Mouse (Mus musculus) heart, adult 2 months (tissue): ENCODE results near the gene Banf1. TPM values are rescaled to one million over a fixed set of nuclear protein-coding genes. Genes with fewer than 3 reads are reported as not detected.

ENCODE experiments used
- DNase-seq, 2 experiments: peaks; one replicate each; pipeline ENCODE4 v3.0.0; 2021
- H3K27ac ChIP-seq: fragments of 200-600 bp; 2 replicates; pipeline ENCODE4 v1.8.1; 2022
- H3K27me3 ChIP-seq: fragments of 200-500 bp; 2 replicates; pipeline ENCODE4 v1.6.1; 2012; ENCODE audit warnings: mild to moderate bottlenecking, low read length, inconsistent platforms, mixed read lengths; ENCODE audit not compliant: control insufficient read depth, insufficient read depth
- H3K36me3 ChIP-seq: fragments of 200-500 bp; 2 replicates; pipeline ENCODE4 v1.6.1; 2012; ENCODE audit warnings: low read length, inconsistent platforms; ENCODE audit not compliant: control insufficient read depth, insufficient read depth
- H3K4me1 ChIP-seq: fragments of 200-500 bp; 2 replicates; pipeline ENCODE4 v1.6.1; 2011; ENCODE audit warnings: low read length; ENCODE audit not compliant: control insufficient read depth, insufficient read depth
- H3K4me3 ChIP-seq: fragments of 200-600 bp; 2 replicates; pipeline ENCODE4 v1.8.1; 2022
- H3K79me2 ChIP-seq: fragments of 200-500 bp; replicated peaks from 2 replicates; pipeline ENCODE4 v1.6.1; 2012; ENCODE audit warnings: mild to moderate bottlenecking, inconsistent platforms, low read length, moderate library complexity, mixed read lengths; ENCODE audit not compliant: control insufficient read depth, insufficient read depth
- H3K9ac ChIP-seq: fragments of 200-500 bp; 2 replicates; pipeline ENCODE4 v1.6.1; 2012; ENCODE audit warnings: low read depth, mild to moderate bottlenecking, control low read depth, inconsistent platforms, low read length, mixed read lengths
- CTCF ChIP-seq: fragments of 200-600 bp; IDR thresholded peaks from 2 replicates; pipeline ENCODE4 v1.8.1; 2022; ENCODE audit warnings: antibody characterized with exemption, mild to moderate bottlenecking, moderate library complexity
- EP300 ChIP-seq: fragments of 200-500 bp; IDR thresholded peaks from 2 replicates; pipeline ENCODE4 v1.6.1; 2011; ENCODE audit warnings: low read depth, low read length, control low read depth; ENCODE audit not compliant: insufficient read depth
- POLR2A ChIP-seq: fragments of 200-500 bp; IDR thresholded peaks from 2 replicates; pipeline ENCODE4 v1.6.1; 2011; ENCODE audit warnings: mild to moderate bottlenecking, low read depth, low read length, control low read depth; ENCODE audit not compliant: insufficient read depth
- WGBS: fragments of 180-500 bp; shearing (Covaris S2); methylation state at CpG from one replicate; pipeline ENCODE4 v1.1.7; 2018; 5-methylcytosine and 5-hydroxymethylcytosine counted together
- intact Hi-C: fragments of 180-260 bp; cut with DNase I; formaldehyde crosslinking; loops from one replicate; pipeline ENCODE4 v1.15.1; 2025
- polyA plus RNA-seq: library from polyadenylated mRNA; depleted of rRNA; stranded (reverse); fragments of >200 nt; gene quantifications from 2 replicates; pipeline ENCODE4 v1.2.3, GENCODE M21; 2012
- total RNA-seq, 2 experiments: library from RNA; stranded (reverse); gene quantifications; 2 replicates each; pipeline ENCODE4 v1.2.3; 2021

The Banf1 gene
- total and polyA plus RNA-seq, 3 experiments = 113 to 148 (median 133) TPM

GRCm38 (mm10) chr19:5374177-5374576, 7.2 kb upstream of the Banf1 start:
- no peak for DNase-seq
- TF ChIP-seq CTCF (no peak), EP300 (no peak), POLR2A (no peak)
- WGBS = 67% methylated on average over 4 of the region's 4 CpGs
- no peak overlapping the region for H3K4me3 ChIP-seq
- intact Hi-C loops = no loop called here
- no peaks in the 10 kb centered on the region for H3K4me1 ChIP-seq
- H3K27ac ChIP-seq = no peak overlapping the region
- no peaks in the 10 kb centered on the region for H3K79me2 ChIP-seq
- no peaks in the 10 kb centered on the region for H3K36me3 ChIP-seq
- H3K27me3 ChIP-seq = no peaks in the 10 kb centered on the region
- H3K9ac ChIP-seq = no peak overlapping the region

DNA sequence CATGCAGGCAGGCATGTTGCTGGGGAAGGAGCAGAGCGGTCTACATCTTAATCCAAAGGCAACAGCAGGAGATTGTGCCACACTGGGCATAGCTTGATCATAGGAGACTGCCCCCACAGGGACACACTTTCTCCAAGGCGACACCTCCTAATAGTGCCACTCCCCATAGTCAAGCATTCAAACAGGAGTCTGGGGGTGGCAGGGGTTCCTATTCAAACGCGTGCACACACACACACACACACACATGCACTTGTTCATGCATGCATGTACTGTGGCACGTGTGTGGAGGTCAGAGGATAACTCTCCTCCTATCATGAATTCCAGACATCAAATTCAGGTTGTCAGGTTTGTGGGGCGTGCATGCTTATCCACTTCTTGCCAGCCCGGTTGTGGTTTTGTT, 5.8 kb upstream of the Banf1 start:
- H3K79me2 ChIP-seq = no peaks in the 10 kb centered on the region
- H3K4me1 ChIP-seq = peaks cover 3% of the 10 kb centered on the region; the same call in 1 of the 2 replicates
- no peak overlapping the region for H3K4me3 ChIP-seq
- WGBS = 89% methylated on average over 7 of the region's 7 CpGs
- H3K27ac ChIP-seq = no peak overlapping the region
- TF ChIP-seq CTCF = no peak
- TF ChIP-seq EP300 = no peak
- no peak for TF ChIP-seq POLR2A
- no peaks in the 10 kb centered on the region for H3K36me3 ChIP-seq
- H3K9ac ChIP-seq = no peak overlapping the region
- intact Hi-C loops = no loop called here
- no peak for DNase-seq
- H3K27me3 ChIP-seq = no peaks in the 10 kb centered on the region

DNA sequence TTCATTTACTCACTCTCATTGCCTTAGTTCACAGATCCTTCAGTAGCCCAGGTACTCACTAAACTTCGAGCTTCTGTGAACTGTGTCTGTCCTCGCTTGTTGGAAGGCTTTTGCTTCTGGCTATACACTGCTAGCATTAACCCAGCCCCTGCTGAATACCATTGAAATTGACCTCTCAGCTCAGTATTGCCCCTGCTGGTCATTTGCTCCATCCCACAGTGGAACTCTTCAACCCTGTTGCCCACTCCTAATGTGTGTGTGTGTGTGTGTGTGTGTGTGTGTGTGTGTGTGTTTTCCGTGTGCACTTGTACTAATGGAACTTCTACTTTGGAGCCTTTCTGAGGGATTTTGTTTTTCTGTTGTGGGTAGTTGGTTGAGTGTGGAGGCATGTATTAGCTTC, 4.0 kb upstream of the Banf1 start:
- 79% methylated on average over 3 of the region's 3 CpGs for WGBS
- peaks cover 4% of the 10 kb centered on the region for H3K4me1 ChIP-seq
- no peak overlapping the region for H3K9ac ChIP-seq
- no peaks in the 10 kb centered on the region for H3K36me3 ChIP-seq
- no peaks in the 10 kb centered on the region for H3K27me3 ChIP-seq
- no peak overlapping the region for H3K4me3 ChIP-seq
- TF ChIP-seq CTCF (peak; percentile 19; the same call in 1 of the 2 replicates), POLR2A (no peak)
- H3K79me2 ChIP-seq = 0 out of 2 replicates have a peak, but pooled peaks cover 4% of the 10 kb centered on the region
- no peak overlapping the region for H3K27ac ChIP-seq
- DNase-seq = no peak
- intact Hi-C loops = no loop called here

DNA sequence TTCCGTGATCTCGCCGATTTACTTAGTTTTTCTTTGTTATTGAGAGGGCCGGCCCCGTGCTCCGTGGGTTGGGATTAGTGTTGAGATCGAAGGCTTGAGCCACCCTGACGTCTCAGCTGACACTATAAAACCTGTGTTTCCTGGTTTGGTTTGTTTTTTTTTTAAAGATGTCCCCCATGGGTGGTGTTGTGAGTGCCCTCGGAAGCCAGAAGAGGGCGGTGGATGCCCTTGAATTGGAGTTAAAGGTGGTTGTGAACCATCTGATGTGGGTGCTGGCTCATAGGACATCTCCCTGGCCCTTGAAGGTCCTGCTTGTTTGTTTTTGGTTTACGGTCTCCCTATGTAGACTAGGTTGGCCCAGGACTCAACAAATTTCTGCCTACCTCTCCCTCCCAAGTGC, 487 bp upstream of the Banf1 start:
- no peak for DNase-seq
- TF ChIP-seq EP300 (no peak), POLR2A (no peak), CTCF (peak; percentile 42)
- 9% methylated on average over 11 of the region's 11 CpGs for whole genome bisulfite sequencing
- Histone ChIP-seq H3K4me3 (peak overlapping the region; percentile 91), H3K79me2 (peaks cover 6% of the 10 kb centered on the region), H3K4me1 (peaks cover 10% of the 10 kb centered on the region), H3K9ac (peak overlapping the region; percentile 83), H3K27me3 (no peaks in the 10 kb centered on the region), H3K27ac (peak overlapping the region; percentile 91), H3K36me3 (no peaks in the 10 kb centered on the region)
- intact Hi-C loops = loop anchor here (2.0 kb wide), 2 partner anchors 61 to 119 kb away; no protein-coding TSS in a partner anchor

DNA sequence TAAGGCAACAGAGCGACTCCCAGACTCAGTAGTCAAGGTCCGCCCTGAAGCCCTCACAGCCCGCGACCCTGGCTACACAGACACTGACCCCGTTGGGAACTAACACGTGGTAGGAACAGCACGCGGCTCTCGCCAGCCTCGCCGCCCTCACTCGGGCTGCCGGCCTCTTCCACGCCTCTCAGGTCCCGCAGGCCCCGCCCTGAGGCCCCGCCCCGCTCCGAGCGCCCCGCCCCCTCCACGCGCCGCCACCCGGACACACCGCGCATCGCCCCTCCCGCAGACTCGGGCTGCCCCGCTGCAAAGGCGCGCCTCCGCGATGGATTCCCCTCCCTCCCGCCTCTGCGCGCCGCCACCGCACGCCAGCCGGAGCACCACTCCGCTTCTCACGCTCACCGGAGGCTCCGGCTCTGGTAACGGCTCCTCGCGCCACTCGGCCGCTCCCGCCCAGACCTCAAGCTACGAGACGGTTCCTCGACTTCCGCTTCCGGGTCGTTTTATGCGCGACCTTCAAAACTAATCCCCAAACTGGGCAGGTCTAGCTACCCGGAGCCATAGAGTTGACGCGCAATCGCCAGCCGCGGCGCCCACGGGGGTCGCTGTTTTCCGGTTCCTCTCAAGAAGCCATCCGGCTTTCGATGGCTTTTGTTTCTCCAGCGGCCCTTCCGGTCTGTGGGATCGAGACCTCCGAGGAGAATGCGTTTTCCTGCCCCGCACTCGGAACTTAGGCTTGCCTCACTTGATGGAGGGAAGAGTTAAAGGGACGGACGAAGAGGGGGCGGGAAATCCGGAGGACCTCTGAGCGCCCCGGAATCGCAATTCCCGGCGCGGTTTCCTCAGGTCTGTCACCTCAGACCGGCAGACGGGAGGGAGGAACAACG, 554 bp downstream of the Banf1 start, which contains the start of gene Eif1ad:
Eif1ad (plus strand) TSS at position 567 of the 878 bp plus-strand sequence.
- peak; percentile 94 to 96 for DNase-seq
- intact Hi-C loops = loop anchor here (1.0 to 2.0 kb wide), 4 partner anchors 22 to 120 kb away; partner anchors contain the start of gene Sart1
- peaks cover 6% of the 10 kb centered on the region for H3K79me2 ChIP-seq
- peak within 1 kb of the TSS; percentile 91 for H3K4me3 ChIP-seq
- peak within 1 kb of the TSS; percentile 83 for H3K9ac ChIP-seq
- peak within 1 kb of the TSS; percentile 91 for H3K27ac ChIP-seq
- no peaks in the 10 kb centered on the region for H3K36me3 ChIP-seq
- peaks cover 10% of the 10 kb centered on the region for H3K4me1 ChIP-seq
- 0 out of 2 replicates have a peak, but pooled peaks have one; percentile 13 for TF ChIP-seq EP300
- TF ChIP-seq POLR2A = peak; percentile 30; the same call in 1 of the 2 replicates
- peak; percentile 59 for TF ChIP-seq CTCF
- H3K27me3 ChIP-seq = no peaks in the 10 kb centered on the region
- under 1% methylated on average over 85 of the region's 92 CpGs for WGBS

DNA sequence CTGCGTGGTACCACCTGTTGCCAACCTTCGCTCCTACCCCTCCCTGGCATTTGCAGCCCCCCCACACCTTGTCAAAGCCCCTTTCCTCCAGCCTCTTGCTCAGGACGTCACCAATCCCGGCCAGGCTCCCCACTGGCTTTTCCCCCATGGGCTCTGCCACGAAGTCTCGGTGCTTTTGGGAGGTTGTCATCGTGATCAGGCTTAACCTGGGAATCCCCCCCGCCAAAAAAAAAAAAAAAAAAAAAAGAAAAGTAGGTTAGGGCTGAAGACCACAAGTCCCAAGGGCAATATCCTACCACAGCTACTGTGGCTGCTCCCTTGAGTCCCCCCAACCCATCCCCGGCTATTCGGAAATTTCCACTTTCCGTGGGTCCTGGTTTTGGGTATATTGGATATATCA, 1.2 kb downstream of the Banf1 start:
- TF ChIP-seq EP300 = no peak
- TF ChIP-seq CTCF = no peak
- TF ChIP-seq POLR2A = no peak
- WGBS = 15% methylated on average over 11 of the region's 11 CpGs

More for the DNA sequence above, 1.2 kb downstream of the Banf1 start:
- Histone ChIP-seq H3K27me3 (no peaks in the 10 kb centered on the region), H3K36me3 (no peaks in the 10 kb centered on the region), H3K79me2 (peaks cover 6% of the 10 kb centered on the region), H3K4me1 (peaks cover 10% of the 10 kb centered on the region), H3K4me3 (peak overlapping the region; percentile 91), H3K27ac (peak overlapping the region; percentile 91), H3K9ac (peak overlapping the region; percentile 61)
- no peak for DNase-seq
- intact Hi-C loops = loop anchor here (1.0 to 2.0 kb wide), 4 partner anchors 23 to 121 kb away; partner anchors contain the start of gene Sart1
